Mouse (Mus musculus) limb, embryonic 13.5 days (tissue): ENCODE measurements around the gene Rnf6. TPM values are rescaled to one million over a fixed set of nuclear protein-coding genes. Genes with fewer than 3 reads are reported as not detected.

Source experiments
- ATAC-seq: fragments of 200-750 bp; cut with Nextera tagmentation; 2 replicates; pipeline ENCODE4 v1.8.0; 2017; ENCODE audit warnings: low read depth, moderate number of reproducible peaks, moderate TSS enrichment; ENCODE audit not compliant: low FRiP score
- H3K27ac ChIP-seq: fragments of 300-500 bp; sonication (generic); 2 replicates; pipeline ENCODE4 v1.5.1; 2015; ENCODE audit warnings: inconsistent platforms, mild to moderate bottlenecking, moderate library complexity
- H3K27me3 ChIP-seq: fragments of 300-500 bp; sonication (generic); 2 replicates; pipeline ENCODE4 v1.6.1; 2015; ENCODE audit warnings: mild to moderate bottlenecking, inconsistent platforms
- H3K36me3 ChIP-seq: fragments of 300-500 bp; sonication (generic); 2 replicates; pipeline ENCODE4 v1.6.1; 2015; ENCODE audit warnings: inconsistent platforms, mild to moderate bottlenecking, moderate library complexity
- H3K4me1 ChIP-seq: fragments of 300-500 bp; sonication (generic); 2 replicates; pipeline ENCODE4 v1.6.1; 2015; ENCODE audit warnings: inconsistent platforms
- H3K4me2 ChIP-seq: fragments of 300-500 bp; sonication (generic); replicated peaks from 2 replicates; pipeline ENCODE4 v1.6.1; 2015; ENCODE audit warnings: inconsistent platforms, mild to moderate bottlenecking, moderate library complexity
- H3K4me3 ChIP-seq: fragments of 300-500 bp; sonication (generic); 2 replicates; pipeline ENCODE4 v1.5.1; 2015; ENCODE audit warnings: moderate library complexity, mild to moderate bottlenecking, inconsistent platforms
- H3K9ac ChIP-seq: fragments of 300-500 bp; sonication (generic); 2 replicates; pipeline ENCODE4 v1.6.1; 2015; ENCODE audit warnings: mild to moderate bottlenecking, inconsistent platforms
- H3K9me3 ChIP-seq: fragments of 300-500 bp; sonication (generic); 2 replicates; pipeline ENCODE4 v1.6.1; 2016; ENCODE audit warnings: inconsistent platforms
- WGBS: fragments of 180-500 bp; shearing (Covaris S2); methylation state at CpG from one replicate; pipeline ENCODE4 v1.1.7; 2015; 5-methylcytosine and 5-hydroxymethylcytosine counted together
- polyA plus RNA-seq: library from polyadenylated mRNA; unstranded; fragments of >200 nt; fragmentation: Nextera tagmentation; extraction: Ambion mirVana; gene quantifications from 2 replicates; pipeline ENCODE4 v1.2.1, GENCODE M21; 2015

The Rnf6 gene
- polyA plus RNA-seq, 1 experiment from 2014 or later: 40.1 TPM

DNA sequence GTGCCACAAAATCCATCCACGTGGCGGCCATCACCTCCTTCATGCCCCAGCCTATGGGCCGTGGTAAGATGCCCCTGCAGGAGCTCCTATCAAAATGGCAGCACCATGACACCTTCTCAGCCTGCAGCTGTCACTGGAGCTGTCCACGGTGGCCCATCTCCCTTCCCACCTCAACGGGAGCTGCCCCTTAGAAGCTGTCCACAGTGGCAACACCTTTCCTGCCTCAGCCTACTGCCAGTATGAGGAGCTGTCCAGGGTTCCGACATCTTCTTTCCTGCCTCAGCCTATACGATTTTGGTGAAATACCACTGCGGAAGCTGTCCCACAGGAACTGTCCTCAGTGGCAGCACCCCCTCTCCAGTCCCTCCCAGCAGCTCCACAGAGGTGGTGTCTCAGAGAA lies 6.1 kb upstream of the Rnf6 start:
- no peak for ATAC-seq
- no peak overlapping the region for H3K27ac ChIP-seq
- H3K36me3 ChIP-seq: no peaks in the 10 kb centered on the region
- H3K9ac ChIP-seq: no peak overlapping the region
- H3K4me2 ChIP-seq: no peak overlapping the region
- no peak overlapping the region for H3K4me3 ChIP-seq
- H3K27me3 ChIP-seq: no peaks in the 10 kb centered on the region
- WGBS: 85% methylated on average over 8 of the region's 8 CpGs
- H3K9me3 ChIP-seq: no peaks in the 10 kb centered on the region
- H3K4me1 ChIP-seq: peaks cover 8% of the 10 kb centered on the region

DNA sequence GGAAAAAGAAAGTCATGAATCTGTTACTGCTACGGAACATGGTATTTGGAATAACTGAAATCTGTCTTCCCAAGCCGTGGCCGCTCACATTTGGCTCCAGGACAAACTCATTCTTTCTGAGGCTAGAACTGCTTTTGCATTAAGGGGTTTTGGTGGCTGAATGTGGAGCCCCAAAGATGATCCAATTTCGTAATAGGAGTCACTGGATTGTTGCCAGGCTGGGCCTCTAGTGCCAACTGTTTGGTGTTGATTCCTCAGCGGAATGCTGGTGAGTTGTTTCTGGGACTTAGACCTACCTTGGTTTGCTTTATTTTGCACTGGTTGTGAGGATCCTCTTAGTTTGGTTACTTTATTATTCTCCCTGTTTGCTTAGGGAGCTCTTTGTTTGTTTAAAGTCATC lies 2.4 kb upstream of the Rnf6 start:
- 89% methylated on average over 5 of the region's 5 CpGs for WGBS
- ATAC-seq: no peak

DNA sequence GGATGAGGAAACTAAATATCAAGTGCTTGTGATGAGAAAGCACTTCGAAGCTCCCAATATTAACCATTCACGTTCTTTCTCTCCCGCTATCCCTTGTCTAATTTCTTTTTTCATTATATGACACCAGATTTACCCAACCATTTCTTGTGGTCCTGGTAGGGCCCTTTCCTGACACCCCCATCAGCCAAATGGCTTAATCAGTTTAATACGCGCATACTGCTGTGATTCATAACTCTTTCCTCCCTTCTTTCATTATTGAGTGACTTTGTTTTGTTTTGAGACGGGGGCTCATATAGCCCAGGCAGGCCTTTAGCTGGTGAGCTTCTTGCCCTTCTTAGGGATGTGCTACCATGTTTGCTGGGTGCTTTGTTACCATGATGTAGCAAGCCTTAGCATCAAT lies 367 bp upstream of the Rnf6 start:
- WGBS: 37% methylated on average over 6 of the region's 6 CpGs
- no peak for ATAC-seq
- peaks cover 23% of the 10 kb centered on the region for H3K36me3 ChIP-seq
- peak overlapping the region; percentile 94 for H3K27ac ChIP-seq
- peak overlapping the region; percentile 86 for H3K9ac ChIP-seq
- H3K4me3 ChIP-seq: peak overlapping the region; percentile 74
- H3K4me2 ChIP-seq: peak overlapping the region; percentile 74
- peaks cover 15% of the 10 kb centered on the region; the same call in 1 of the 2 replicates for H3K4me1 ChIP-seq
- no peaks in the 10 kb centered on the region for H3K9me3 ChIP-seq
- no peaks in the 10 kb centered on the region for H3K27me3 ChIP-seq

More for the DNA sequence above, 2.4 kb upstream of the Rnf6 start:
- Histone ChIP-seq H3K4me2 (no peak overlapping the region), H3K27me3 (no peaks in the 10 kb centered on the region), H3K4me3 (no peak overlapping the region), H3K27ac (no peak overlapping the region), H3K4me1 (peaks cover 15% of the 10 kb centered on the region; the same call in 1 of the 2 replicates), H3K9me3 (no peaks in the 10 kb centered on the region), H3K36me3 (peaks cover 10% of the 10 kb centered on the region; the same call in 1 of the 2 replicates), H3K9ac (no peak overlapping the region)

DNA sequence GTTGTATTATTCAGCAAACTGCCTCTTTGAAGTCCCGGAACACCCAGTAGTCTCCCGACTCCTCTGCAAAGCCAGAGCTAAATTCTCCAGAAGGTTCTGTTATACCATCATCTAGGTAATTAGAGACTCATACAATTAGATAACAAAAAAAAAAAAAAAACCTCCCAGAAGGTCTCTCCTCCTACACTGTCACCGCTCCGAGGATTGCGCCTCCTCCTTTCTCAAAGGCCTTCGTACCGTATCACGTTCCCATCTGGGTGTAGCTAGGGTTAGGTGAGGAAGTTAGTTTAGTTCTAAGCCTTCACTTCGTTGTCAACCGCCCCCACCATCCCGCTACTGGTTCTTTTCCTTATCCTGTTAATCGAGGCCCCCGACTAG lies 865 bp downstream of the Rnf6 start:
- H3K27ac ChIP-seq: peak overlapping the region; percentile 33; the same call in 1 of the 2 replicates
- no peaks in the 10 kb centered on the region for H3K9me3 ChIP-seq
- peak overlapping the region; percentile 74 for H3K4me2 ChIP-seq
- peaks cover 15% of the 10 kb centered on the region; the same call in 1 of the 2 replicates for H3K4me1 ChIP-seq
- H3K4me3 ChIP-seq: peak overlapping the region; percentile 74
- peak overlapping the region; percentile 59 for H3K9ac ChIP-seq
- peaks cover 31% of the 10 kb centered on the region for H3K36me3 ChIP-seq
- H3K27me3 ChIP-seq: no peaks in the 10 kb centered on the region
- WGBS: 10% methylated on average over 13 of the region's 13 CpGs
- ATAC-seq: peak; percentile 49

DNA sequence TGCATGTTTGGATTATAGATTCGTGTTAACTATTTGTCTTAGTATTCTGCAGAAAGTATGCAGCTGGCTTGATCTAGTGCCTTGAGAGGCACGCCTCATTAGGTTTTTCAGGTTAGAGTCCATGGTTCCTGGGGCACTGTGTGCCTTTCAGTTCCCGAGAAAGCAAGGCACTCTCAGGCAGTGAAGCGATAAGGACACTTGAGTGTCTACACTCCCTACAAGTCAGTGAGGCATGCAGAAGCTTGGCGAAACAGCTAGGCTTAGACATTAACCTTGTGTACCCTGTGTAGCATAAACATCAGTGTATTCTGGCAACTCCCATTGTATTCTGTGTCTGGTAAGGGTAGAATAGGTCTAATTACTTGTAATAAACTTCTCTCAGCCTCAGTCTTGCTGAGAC lies 15.8 kb downstream of the Rnf6 start:
- WGBS: 91% methylated on average over 5 of the region's 5 CpGs
- ATAC-seq: no peak
- Histone ChIP-seq H3K4me1 (no peaks in the 10 kb centered on the region), H3K27me3 (no peaks in the 10 kb centered on the region), H3K36me3 (peaks cover 87% of the 10 kb centered on the region), H3K27ac (no peak overlapping the region), H3K9me3 (peaks cover 13% of the 10 kb centered on the region), H3K4me3 (no peak overlapping the region), H3K9ac (no peak overlapping the region), H3K4me2 (no peak overlapping the region)

DNA sequence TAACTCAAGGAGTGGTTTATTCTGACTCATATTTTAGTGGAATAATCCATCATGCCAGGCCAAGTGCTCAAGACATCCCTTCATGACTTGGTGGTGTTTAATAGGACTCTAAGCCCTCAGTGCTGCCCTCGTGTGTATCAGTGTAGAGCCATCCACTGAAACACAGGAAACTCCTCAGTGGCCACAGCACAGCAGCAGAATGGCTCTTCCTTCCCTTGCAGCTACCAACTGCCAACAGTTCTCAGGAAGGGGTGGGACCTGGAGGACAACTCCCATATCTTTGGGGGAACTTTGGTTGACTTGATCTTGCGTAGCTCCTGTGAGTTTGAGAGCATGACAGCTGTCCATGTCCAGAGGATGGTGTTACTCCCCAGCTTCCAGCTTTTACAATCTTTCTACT lies 17.4 kb downstream of the Rnf6 start:
- no peak for ATAC-seq

DNA sequence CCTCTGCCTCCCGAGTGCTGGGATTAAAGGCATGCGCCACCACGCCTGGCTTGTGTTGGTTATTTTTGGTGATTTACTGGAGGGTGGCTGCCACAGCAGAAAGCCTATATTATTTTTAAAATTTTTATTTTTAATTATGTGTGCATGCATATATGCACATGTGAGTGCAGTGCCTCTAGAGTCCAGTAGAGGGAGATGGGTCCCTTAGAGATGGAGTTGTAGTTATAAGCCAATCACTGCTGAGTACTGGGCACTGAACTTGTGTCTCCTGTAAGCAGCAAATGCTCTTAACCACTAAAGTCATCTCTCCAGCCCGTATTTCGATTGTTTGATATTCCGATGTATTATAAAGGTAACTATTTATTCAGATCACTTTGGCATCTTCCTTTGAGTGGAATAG lies 20.8 kb downstream of the Rnf6 start:
- no peaks in the 10 kb centered on the region for H3K27me3 ChIP-seq
- H3K9ac ChIP-seq: no peak overlapping the region
- ATAC-seq: no peak
- peaks cover 41% of the 10 kb centered on the region for H3K36me3 ChIP-seq
- no peak overlapping the region for H3K27ac ChIP-seq
- peaks cover 15% of the 10 kb centered on the region for H3K9me3 ChIP-seq
- 96% methylated on average over 6 of the region's 6 CpGs for WGBS
- H3K4me3 ChIP-seq: no peak overlapping the region
- H3K4me2 ChIP-seq: no peak overlapping the region
- H3K4me1 ChIP-seq: no peaks in the 10 kb centered on the region

More for the DNA sequence above, 17.4 kb downstream of the Rnf6 start:
- Histone ChIP-seq H3K4me2 (no peak overlapping the region), H3K9ac (no peak overlapping the region), H3K9me3 (peaks cover 15% of the 10 kb centered on the region), H3K27me3 (no peaks in the 10 kb centered on the region), H3K27ac (no peak overlapping the region), H3K4me1 (no peaks in the 10 kb centered on the region), H3K4me3 (no peak overlapping the region), H3K36me3 (peaks cover 74% of the 10 kb centered on the region)
- 86% methylated on average over 2 of the region's 2 CpGs for WGBS

DNA sequence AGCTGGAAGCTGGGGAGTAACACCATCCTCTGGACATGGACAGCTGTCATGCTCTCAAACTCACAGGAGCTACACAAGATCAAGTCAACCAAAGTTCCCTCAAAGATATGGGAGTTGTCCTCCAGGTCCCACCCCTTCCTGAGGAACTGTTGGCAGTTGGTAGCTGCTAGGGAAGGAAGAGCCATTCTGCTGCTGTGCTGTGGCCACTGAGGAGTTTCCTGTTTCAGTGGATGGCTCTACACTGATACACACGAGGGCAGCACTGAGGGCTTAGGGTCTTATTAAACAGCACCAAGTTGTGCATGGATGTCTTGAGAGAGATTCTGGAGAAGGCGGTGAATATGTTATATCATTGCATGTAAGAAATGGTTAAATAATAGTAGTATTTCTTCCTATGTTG lies 21.8 kb downstream of the Rnf6 start:
- Histone ChIP-seq H3K9me3 (peaks cover 15% of the 10 kb centered on the region), H3K4me1 (no peaks in the 10 kb centered on the region), H3K4me2 (no peak overlapping the region), H3K27ac (no peak overlapping the region), H3K9ac (no peak overlapping the region), H3K27me3 (no peaks in the 10 kb centered on the region), H3K36me3 (peaks cover 30% of the 10 kb centered on the region), H3K4me3 (no peak overlapping the region)
- no peak for ATAC-seq
- 80% methylated on average over 2 of the region's 2 CpGs for WGBS

DNA sequence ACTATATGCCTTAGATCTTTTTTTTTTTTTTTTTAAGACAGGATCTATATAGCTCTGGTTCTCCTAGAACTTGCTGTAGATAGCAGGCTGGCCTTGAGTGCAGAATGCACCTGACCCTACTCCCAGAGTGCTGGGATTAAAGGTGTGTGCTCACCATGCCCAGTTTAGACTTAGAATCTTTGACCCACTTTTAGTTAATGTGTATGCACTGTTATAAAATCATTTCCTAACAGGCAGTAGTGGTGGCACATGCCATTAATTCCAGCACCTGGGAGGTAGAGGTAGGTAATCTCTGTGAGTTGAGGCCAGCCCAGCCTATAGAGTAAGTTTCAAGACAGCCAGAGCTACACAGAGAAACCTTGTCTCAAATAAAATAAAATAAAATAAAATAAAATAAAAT lies 22.3 kb downstream of the Rnf6 start:
- H3K4me3 ChIP-seq: no peak overlapping the region
- H3K9me3 ChIP-seq: peaks cover 15% of the 10 kb centered on the region
- no peaks in the 10 kb centered on the region for H3K27me3 ChIP-seq
- H3K4me1 ChIP-seq: no peaks in the 10 kb centered on the region
- H3K4me2 ChIP-seq: no peak overlapping the region
- H3K9ac ChIP-seq: no peak overlapping the region
- no peak for ATAC-seq
- H3K36me3 ChIP-seq: peaks cover 26% of the 10 kb centered on the region
- no peak overlapping the region for H3K27ac ChIP-seq

DNA sequence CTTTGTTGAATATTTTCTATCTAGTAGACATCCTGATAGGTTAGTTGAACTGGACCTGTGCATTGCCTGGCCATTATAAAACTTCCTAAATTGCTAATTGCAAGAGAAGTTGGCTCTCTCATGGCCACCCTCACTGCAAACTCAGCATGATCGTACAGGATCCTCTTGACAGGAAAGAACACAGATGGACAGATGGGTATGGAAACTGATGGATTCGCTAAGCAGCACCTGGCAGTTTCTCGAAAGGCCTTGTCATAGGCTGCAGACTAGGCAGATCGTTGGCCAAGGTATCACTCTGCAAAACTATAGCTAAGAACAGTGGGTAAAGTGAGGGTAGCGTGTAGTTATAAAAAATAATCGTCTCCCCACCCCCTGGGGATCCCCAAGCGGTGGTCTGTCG lies 28.0 kb downstream of the Rnf6 start:
- Histone ChIP-seq H3K27me3 (no peaks in the 10 kb centered on the region), H3K4me3 (no peak overlapping the region), H3K9ac (no peak overlapping the region), H3K4me2 (no peak overlapping the region), H3K4me1 (no peaks in the 10 kb centered on the region), H3K36me3 (no peaks in the 10 kb centered on the region), H3K9me3 (no peaks in the 10 kb centered on the region), H3K27ac (no peak overlapping the region)
- no peak for ATAC-seq
- WGBS: 81% methylated on average over 8 of the region's 8 CpGs

DNA sequence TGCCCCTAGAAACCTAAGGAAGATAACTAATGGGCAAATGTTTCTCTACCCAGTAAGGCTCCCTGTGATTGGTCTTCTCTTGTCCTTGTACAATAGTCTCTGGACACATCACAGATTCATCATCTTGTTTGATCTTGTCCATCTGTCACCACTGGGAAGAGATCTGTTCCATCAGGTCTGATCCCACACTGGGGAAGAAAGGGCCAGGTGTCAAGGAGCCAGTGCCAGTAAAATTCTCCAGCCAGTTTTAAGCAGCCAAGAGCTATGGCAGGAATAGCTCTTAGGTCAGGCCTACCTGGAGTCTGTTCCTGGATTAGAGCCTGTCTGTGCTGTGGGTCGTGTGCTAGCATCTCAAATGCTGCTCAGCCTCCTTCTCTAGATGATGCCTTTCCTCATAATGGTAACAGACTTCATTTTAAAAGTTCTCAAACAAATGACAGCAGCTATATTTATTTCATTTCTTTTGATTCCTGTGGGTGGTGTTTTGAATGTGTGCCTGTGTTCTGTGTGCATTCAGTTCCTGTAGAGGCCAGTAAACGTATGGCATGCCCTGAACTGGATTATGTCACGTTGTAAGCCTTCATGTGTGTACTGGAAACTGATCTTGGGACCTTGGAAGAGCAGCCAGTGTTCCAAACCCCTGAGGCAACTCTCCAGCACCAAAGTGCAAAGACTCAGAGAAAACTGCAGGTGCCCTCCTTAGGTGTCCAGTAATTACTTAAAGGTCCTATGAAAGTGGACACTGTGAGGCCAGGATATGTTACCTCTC lies 30.7 kb downstream of the Rnf6 start:
- H3K4me2 ChIP-seq: no peak overlapping the region
- H3K36me3 ChIP-seq: no peaks in the 10 kb centered on the region
- no peak overlapping the region for H3K4me3 ChIP-seq
- no peaks in the 10 kb centered on the region for H3K9me3 ChIP-seq
- H3K27me3 ChIP-seq: no peaks in the 10 kb centered on the region
- no peaks in the 10 kb centered on the region for H3K4me1 ChIP-seq
- no peak overlapping the region for H3K9ac ChIP-seq
- no peak for ATAC-seq
- H3K27ac ChIP-seq: no peak overlapping the region
- 56% methylated on average over 3 of the region's 3 CpGs for WGBS

DNA sequence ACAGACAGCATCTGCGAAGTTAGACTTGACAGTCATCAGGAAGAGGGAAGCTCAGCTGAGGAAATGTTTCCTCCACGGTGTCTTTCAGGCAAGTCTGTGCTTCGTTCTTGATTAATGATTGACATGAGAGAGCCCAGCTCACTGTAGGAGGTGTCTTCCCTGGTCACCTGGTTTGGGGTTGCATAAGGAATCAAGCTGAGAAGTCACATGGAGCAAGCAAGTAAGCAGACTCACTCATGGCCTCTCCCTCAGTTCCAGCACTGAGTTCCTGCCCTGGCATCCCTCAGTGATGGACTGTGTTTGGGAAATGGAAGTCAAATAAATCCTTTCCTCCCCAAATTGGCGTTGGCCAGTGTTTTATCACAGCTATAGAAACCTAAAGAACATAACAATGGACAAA lies 31.3 kb downstream of the Rnf6 start:
- no peak overlapping the region for H3K4me3 ChIP-seq
- H3K9me3 ChIP-seq: no peaks in the 10 kb centered on the region; the same call in 1 of the 2 replicates
- H3K27me3 ChIP-seq: no peaks in the 10 kb centered on the region
- WGBS: 71% methylated on average over 4 of the region's 4 CpGs
- no peaks in the 10 kb centered on the region for H3K4me1 ChIP-seq
- no peak for ATAC-seq
- no peak overlapping the region for H3K9ac ChIP-seq
- no peak overlapping the region for H3K4me2 ChIP-seq
- no peak overlapping the region for H3K27ac ChIP-seq
- H3K36me3 ChIP-seq: no peaks in the 10 kb centered on the region

DNA sequence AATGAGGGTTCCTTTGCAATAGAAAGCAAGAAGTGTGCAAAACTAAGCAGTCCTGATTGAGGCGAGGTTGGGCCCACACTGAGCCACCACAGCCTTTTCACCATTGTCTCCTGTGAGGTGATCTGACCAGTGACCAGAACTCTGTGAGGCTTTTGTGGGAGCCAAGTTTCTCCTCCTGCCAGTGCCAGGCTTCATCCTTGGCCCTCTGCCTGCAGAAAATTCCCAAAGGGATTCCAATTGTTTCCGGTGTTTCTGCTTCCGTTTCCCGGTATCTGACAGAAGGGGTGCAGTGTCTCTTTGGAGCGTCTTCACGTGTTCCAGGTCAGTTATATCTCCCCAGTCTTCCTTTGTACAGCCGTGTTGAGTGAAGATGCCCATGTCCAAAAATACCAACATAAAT lies 32.6 kb downstream of the Rnf6 start:
- Histone ChIP-seq H3K4me2 (no peak overlapping the region), H3K27me3 (no peaks in the 10 kb centered on the region), H3K4me1 (no peaks in the 10 kb centered on the region), H3K9ac (no peak overlapping the region), H3K27ac (no peak overlapping the region), H3K9me3 (no peaks in the 10 kb centered on the region; the same call in 1 of the 2 replicates), H3K36me3 (no peaks in the 10 kb centered on the region), H3K4me3 (no peak overlapping the region)
- ATAC-seq: no peak
- WGBS: 87% methylated on average over 7 of the region's 7 CpGs
